Mouse (Mus musculus) erythroblast, embryonic 14.5 days (primary cell): ENCODE data around the gene Tbc1d24.

ENCODE experiments used
- GATA1 ChIP-seq: IDR thresholded peaks from 2 replicates; pipeline ENCODE4 v1.6.1; 2012; ENCODE audit warnings: low read length, inconsistent platforms, mixed read lengths
- TAL1 ChIP-seq: IDR thresholded peaks from 3 replicates; pipeline ENCODE4 v1.6.1; 2012; ENCODE audit warnings: low read length, inconsistent platforms, mixed read lengths

GRCm38 (mm10) chr17:24139968-24140367 lies 65.4 kb downstream of the Tbc1d24 start:
- TF ChIP-seq TAL1 = no peak
- TF ChIP-seq GATA1 = no peak
